Mouse (Mus musculus): Measurements from ENCODE around the gene Trim26. TPM values are rescaled to one million over a fixed set of nuclear protein-coding genes. Genes with fewer than 3 reads are reported as not detected.
A peak's percentile ranks its signal among the peaks of the same experiment; 100 is the strongest.

Gene Trim26
- total RNA-seq, 2 experiments from 2014 or later: 20.8 to 25.0 TPM

- intact Hi-C loops (cut with DNase I): loop anchor here (5.0 kb wide), 1 partner anchor 310 kb away; the partner anchor contains the start of gene Olfr94
- peak in 1 of 2 experiments; percentile 50 for DNase-seq (ENCODE audit: low spot score in 2 of 2)
Measured at GRCm38 (mm10) chr17:36892362-36892761, 55.4 kb downstream of the Trim26 start.

- intact Hi-C loops (cut with DNase I): loop anchor here (5.0 kb wide), 1 partner anchor 309 kb away; the partner anchor contains the start of gene Olfr94
- no peak for DNase-seq (ENCODE audit: low spot score in 2 of 2)
Measured at GRCm38 (mm10) chr17:36893387-36893786, 56.5 kb downstream of the Trim26 start.

GRCm38 (mm10) chr17:36896583-36896982, 59.6 kb downstream of the Trim26 start:
- intact Hi-C loops (cut with DNase I): no loop called here
- peak; percentile 18 to 32 for DNase-seq (ENCODE audit: low spot score in 2 of 2)

- DNase-seq (ENCODE audit: low spot score in 2 of 2): no peak
- intact Hi-C loops (cut with DNase I): no loop called here
Measured at GRCm38 (mm10) chr17:36897065-36897464, 60.1 kb downstream of the Trim26 start.

GRCm38 (mm10) chr17:36897552-36898205, 60.7 kb downstream of the Trim26 start, which contains the start of gene Trim31:
Trim31 (plus strand) TSS chr17:36898118.
- no peak for DNase-seq (ENCODE audit: low spot score in 2 of 2)
- intact Hi-C loops (cut with DNase I): no loop called here

- intact Hi-C loops (cut with DNase I): no loop called here
Measured at GRCm38 (mm10) chr17:36899376-36899775, 62.4 kb downstream of the Trim26 start.

GRCm38 (mm10) chr17:36900001-36900400, 63.1 kb downstream of the Trim26 start:
- peak; percentile 7 to 18 for DNase-seq (ENCODE audit: low spot score in 2 of 2)

More at GRCm38 (mm10) chr17:36899376-36899775, 62.4 kb downstream of the Trim26 start:
- DNase-seq (ENCODE audit: low spot score in 2 of 2): no peak

GRCm38 (mm10) chr17:36900691-36901090, 63.8 kb downstream of the Trim26 start:
- DNase-seq (ENCODE audit: low spot score in 2 of 2): no peak
- intact Hi-C loops (cut with DNase I): no loop called here

More at GRCm38 (mm10) chr17:36900001-36900400, 63.1 kb downstream of the Trim26 start:
- intact Hi-C loops (cut with DNase I): no loop called here

GRCm38 (mm10) chr17:36903651-36904050, 66.7 kb downstream of the Trim26 start:
- intact Hi-C loops (cut with DNase I): no loop called here
- DNase-seq (ENCODE audit: low spot score in 2 of 2): no peak

GRCm38 (mm10) chr17:36908235-36908634, 71.3 kb downstream of the Trim26 start:
- intact Hi-C loops (cut with DNase I): no loop called here
- DNase-seq (ENCODE audit: low spot score in 2 of 2): no peak

Other genes with a start within 250 kb of the Trim26 start
- gene H2-M9, start 194.5 kb upstream of the Trim26 start, total RNA-seq (2021): not detected
- not detected for gene H2-M1, start 164.9 kb upstream of the Trim26 start, total RNA-seq (2021)
- gene H2-M10.5, start 64.2 kb upstream of the Trim26 start, total RNA-seq (2021): not detected
- not detected for gene H2-M10.6, start 25.0 kb upstream of the Trim26 start, total RNA-seq (2021)
- gene Trim15, start 30.1 kb downstream of the Trim26 start, total RNA-seq (2021): not detected
- gene Trim10, start 32.4 kb downstream of the Trim26 start, total RNA-seq (2021): under 1 TPM in 1 of 2 experiments, not detected in 1; 0.15 TPM
- gene Trim40, start 53.0 kb downstream of the Trim26 start, total RNA-seq (2021): not detected
- not detected for gene Trim31, start 61.0 kb downstream of the Trim26 start, total RNA-seq (2021)
- 1 to 10 TPM; 2.1 to 3.5 TPM for gene Rnf39, start 105.8 kb downstream of the Trim26 start, total RNA-seq (2021)
- 100 to 1,000 TPM; 108 to 109 TPM for gene Ppp1r11, start 114.6 kb downstream of the Trim26 start, total RNA-seq (2021)
- gene Znrd1, start 121.4 kb downstream of the Trim26 start, total RNA-seq (2021): 10 to 100 TPM; 28.4 to 31.8 TPM
- 1 to 10 TPM; 4.3 to 4.6 TPM for gene Znrd1as, start 121.5 kb downstream of the Trim26 start, total RNA-seq (2021)
- not detected for gene 2410137M14Rik, start 144.1 kb downstream of the Trim26 start, total RNA-seq (2021)
- 1 to 10 TPM; 1.9 to 2.7 TPM for gene H2-M5, start 152.4 kb downstream of the Trim26 start, total RNA-seq (2021)
- 10 to 100 TPM; 25.9 to 27.9 TPM for gene Zfp57, start 164.0 kb downstream of the Trim26 start, total RNA-seq (2021)
- 10 to 100 TPM; 23.9 to 46.1 TPM for gene Mog, start 186.3 kb downstream of the Trim26 start, total RNA-seq (2021)
- 100 to 1,000 TPM; 629 to 637 TPM for gene Gabbr1, start 208.8 kb downstream of the Trim26 start, total RNA-seq (2021)

Measured in left cerebral cortex, postnatal 14 days (tissue).